Mouse (Mus musculus) duodenum, adult 2 months (tissue): ENCODE measurements around the gene Phgdh. TPM values are rescaled to one million over a fixed set of nuclear protein-coding genes. Genes with fewer than 3 reads are reported as not detected.

ENCODE experiments used
- polyA plus RNA-seq: library from polyadenylated mRNA; depleted of rRNA; stranded (reverse); fragments of >200 nt; gene quantifications from 2 replicates; pipeline ENCODE4 v1.2.3, GENCODE M21; 2012; ENCODE audit warnings: low replicate concordance; rRNA removed

Gene Phgdh
- polyA plus RNA-seq = 22.3 and 29.8 TPM in 2 replicates

DNA sequence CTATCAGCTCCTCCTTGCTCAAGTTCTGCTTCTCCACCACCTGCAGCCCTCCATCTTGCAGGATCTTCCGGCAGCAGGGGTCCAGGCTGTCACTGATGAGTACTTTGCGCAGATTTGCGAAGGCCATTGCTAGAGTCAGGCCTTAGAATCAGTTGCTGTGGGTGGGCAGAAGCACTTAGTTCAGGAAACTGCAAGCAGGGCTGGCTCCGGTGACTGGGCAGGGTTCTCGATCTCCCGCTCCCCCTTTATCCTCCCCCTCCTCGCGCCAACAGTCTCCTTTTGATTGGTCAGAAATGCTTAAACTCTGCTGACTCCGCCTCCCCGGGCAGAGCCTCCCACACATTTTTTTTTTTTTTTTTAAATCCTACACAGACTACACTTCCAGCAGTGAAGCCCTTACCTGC, at the start of gene Phgdh:
Phgdh (minus strand) TSS at position 285 of the 404 bp plus-strand sequence.

DNA sequence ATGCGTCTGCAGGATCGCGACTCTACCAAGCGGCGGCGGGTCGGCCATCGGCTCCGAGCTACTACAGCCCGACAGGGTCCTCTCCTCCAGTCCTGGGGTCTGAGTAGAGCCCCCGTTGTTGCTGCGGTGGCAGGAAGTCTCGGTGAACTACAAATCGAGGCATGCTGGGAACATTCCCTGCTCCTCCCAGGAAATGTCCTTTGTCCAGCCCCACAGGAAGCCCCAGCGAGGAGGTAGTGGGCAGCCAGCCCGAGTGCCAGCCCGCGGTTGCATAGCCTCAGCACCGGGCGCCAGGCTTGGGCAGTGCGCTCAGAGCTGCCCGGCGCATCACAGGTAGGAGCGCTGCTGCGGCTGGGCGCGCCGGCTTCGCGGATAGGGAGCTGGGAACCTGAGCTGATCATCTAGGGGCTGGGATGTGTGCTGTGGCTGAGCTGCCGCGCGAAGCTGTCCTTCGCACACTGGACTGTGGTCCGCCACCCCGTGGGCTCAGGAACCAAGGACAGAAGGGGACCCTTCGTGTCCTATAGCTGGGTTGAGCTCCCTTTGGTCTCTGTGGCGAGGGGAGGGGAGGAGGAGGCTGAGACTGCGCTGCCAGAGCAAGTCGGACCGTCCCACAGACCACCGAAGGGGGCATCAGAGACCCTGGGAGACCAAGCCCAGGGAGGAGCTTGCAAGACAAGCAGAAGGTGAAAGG, 42.6 kb upstream of the Phgdh start, which contains the start of gene Zfp697:
Zfp697 (plus strand) TSS at position 216 of the 694 bp plus-strand sequence.

DNA sequence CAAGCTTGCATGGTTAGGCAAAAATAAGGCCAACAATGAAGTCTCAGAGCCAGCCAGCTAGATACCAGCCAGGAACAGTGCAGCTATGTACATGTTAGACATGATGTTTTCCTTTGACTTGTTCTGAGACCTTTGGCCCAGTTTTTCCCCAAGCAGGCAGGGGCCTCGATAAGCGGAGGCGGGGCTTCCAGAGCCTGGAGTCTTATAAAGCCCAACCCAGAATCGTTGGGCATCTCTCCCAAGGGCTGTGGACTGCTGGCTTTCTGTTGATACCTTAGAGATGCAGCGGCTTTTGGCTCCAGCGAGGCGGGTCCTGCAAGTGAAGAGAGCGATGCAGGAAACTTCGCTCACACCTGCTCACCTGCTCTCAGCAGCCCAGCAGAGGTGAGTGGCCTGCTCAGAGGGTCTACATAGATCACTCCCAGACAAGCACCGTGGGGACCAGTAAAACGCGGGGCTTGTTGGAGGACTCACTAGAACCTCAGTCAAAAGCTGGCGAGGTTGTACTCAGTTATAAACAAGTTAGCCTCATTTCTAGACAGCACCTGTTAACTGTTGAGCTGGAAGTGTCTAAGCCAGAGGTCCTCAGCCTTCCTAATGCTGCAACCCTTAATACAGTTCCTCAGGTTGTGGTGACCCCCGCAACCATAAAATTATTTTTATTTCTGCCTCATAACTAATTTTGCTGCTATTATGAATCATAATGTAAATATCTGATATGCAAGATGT, 59.4 kb downstream of the Phgdh start, which contains the start of gene Hmgcs2:
Hmgcs2 (plus strand) TSS at position 232 of the 729 bp plus-strand sequence.

Other genes starting within 250 kb of the Phgdh start
- gene Adam30, start 179.4 kb downstream of the Phgdh start, polyA plus RNA-seq = not detected in 2 replicates
- gene Reg4, start 117.8 kb downstream of the Phgdh start, polyA plus RNA-seq = 47.7 and 57.8 TPM in 2 replicates
- gene Hmgcs2, start 59.6 kb downstream of the Phgdh start, polyA plus RNA-seq = 3.2 and 33.1 TPM in 2 replicates
- gene Zfp697, start 42.5 kb upstream of the Phgdh start, polyA plus RNA-seq = 0.33 and 0.84 TPM in 2 replicates
- gene Gm4450, start 117.1 kb upstream of the Phgdh start, polyA plus RNA-seq = not detected in 2 replicates
- gene Hsd3b4, start 170.5 kb upstream of the Phgdh start, polyA plus RNA-seq = not detected in 2 replicates
- not detected in 2 replicates for gene Gm10681, start 248.8 kb upstream of the Phgdh start, polyA plus RNA-seq